Mouse (Mus musculus) gastrocnemius, postnatal 10 days (tissue): Measurements from ENCODE around the gene Sh3bp2. TPM values are rescaled to one million over a fixed set of nuclear protein-coding genes. Genes with fewer than 3 reads are reported as not detected.
"Not testable (repeated sequence)": the region's sequence is repeated elsewhere in the genome, so short reads cannot be mapped to it uniquely, and the experiment has no call there.

Experiments used
- DNase-seq: peaks from one replicate; pipeline ENCODE4 v3.0.0; 2021; ENCODE audit warnings: mixed read lengths
- total RNA-seq, 2 experiments: library from RNA; stranded (reverse); gene quantifications; 2 replicates each; pipeline ENCODE4 v1.2.3; 2021

Sh3bp2 gene
- total RNA-seq, 2 experiments from 2014 or later = 3.3 to 6.2 TPM

DNA sequence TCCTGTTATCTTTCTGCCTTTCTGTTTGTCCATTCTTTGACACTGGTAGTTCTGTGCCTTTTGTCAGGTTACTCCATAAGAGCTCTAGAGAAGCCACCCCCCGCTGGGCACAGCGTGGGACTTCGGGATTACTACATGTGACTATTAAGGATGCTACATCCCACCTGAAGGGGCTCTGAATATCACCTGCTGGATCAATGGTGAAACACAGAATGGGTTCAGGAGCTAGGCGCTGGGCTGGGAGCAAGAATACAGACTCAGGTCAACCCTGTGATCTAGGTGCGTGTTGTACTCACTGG lies 788 bp downstream of the Sh3bp2 start:
- no peak for DNase-seq

DNA sequence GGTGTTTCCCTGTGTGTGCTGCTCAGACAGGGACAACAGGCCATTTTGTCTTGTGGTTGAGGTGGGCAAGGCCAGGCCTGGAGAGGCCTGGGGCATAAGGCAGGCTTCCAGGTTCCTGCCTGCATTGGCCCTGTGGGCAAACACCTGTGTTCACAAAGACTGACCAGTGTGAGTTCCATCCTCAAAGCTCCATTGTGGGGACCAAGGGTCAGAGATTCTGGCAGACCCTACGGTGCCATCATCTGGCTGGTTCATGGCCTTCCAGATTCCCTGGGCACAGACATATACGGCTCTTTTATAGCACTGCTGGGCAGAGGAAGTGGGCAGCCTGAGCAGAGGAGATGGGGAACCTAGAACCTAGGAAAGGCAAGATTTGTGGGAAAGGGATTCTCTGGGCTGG lies 1.7 kb downstream of the Sh3bp2 start:
- DNase-seq = no peak

DNA sequence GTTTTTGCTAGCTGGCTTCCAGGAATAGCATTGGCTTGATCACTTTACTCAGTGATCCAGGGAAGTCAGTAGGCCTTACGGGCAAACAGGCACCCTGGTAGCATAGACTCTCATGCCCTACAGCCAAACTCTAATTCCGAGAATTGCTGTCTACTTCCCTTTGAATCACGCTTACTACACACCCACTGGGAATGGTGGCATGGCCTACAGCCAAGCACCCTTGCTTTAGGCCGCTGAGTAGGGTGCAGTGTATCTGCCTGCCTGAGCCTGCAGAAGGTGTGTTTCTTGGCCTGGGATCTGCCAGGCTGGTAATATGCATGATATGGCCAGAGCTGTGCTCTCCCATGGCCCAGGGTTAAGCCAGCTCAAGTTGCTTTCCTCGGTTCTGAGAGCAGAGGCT lies 3.1 kb downstream of the Sh3bp2 start:
- DNase-seq = no peak

DNA sequence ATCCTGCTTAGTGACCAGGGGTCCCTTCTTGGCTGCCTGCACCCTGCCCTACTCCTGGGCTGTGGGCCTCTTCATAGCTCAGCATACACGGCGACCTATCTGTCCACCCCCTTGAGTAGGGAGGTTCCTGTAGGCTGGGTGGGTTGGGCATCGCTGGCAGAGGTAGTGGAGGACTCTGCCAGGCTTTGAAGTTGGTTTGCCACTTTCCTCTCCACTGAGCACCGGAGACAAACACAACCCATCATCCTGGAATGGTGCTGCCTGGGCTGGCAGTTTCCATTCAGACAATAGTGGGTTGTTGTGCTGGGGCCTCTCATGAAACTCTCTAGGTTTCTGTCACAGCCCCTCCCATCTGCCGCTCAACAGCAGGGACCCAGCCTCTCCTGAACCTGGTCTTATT lies 4.5 kb downstream of the Sh3bp2 start:
- DNase-seq = no peak

DNA sequence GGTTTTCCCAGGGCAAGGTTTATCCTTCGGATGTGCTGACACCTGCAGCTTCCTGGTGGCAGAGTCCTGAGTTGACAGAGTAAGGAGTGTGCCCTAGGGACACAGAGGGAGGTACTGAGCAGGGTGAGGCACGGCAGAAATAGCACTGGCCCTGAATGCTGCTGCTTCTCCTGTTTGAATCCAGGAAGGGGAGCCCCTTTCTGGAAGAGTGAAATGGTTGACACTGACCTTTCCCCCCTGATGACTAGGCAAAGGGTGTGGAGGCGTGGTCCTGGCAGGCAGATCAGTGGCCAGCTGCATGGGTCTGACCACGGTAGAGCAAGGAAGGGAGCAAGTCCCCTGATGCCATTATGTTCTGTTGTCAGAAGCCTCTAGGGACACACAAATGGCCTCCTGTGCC lies 5.0 kb downstream of the Sh3bp2 start:
- DNase-seq = no peak

DNA sequence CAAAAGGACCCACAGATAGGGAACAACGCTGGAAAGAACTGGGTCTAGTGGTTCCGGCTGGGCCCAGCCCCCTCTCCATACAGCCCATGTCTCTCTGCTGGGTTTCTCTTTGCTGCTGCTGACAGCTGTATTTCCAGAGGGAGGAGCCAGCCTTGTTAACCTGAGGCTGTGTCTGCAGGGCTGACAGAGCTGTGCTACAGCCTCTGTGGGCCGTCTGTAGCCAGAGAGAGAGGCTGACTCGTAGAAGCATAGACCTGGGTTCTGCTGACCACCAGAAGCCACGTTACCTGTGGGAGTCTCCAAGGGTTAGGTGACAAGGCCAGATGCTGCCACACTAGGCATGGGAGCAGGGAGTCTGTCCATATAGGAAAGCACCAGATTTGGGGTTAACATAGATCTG lies 7.4 kb downstream of the Sh3bp2 start:
- DNase-seq = no peak

DNA sequence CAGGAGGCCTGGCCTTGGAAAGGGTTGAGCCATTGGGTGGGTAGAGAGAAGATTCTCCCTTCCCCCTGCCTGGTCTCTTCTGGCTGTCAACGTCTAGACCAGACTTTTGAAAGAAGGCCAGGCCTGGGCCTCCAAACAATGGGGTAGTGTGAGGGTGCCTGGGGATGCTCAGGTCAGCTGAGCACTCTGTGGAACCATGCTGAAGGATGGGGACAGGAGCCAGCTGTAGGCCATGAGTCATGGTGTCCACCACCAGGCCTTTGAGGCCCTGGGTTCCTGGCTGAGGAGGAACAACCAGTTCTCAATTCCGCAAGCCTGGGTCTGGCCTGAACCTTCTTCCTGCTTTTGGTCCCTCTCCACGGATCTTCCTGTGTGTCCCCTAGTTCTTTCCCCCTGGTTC lies 8.2 kb downstream of the Sh3bp2 start:
- DNase-seq = no peak

DNA sequence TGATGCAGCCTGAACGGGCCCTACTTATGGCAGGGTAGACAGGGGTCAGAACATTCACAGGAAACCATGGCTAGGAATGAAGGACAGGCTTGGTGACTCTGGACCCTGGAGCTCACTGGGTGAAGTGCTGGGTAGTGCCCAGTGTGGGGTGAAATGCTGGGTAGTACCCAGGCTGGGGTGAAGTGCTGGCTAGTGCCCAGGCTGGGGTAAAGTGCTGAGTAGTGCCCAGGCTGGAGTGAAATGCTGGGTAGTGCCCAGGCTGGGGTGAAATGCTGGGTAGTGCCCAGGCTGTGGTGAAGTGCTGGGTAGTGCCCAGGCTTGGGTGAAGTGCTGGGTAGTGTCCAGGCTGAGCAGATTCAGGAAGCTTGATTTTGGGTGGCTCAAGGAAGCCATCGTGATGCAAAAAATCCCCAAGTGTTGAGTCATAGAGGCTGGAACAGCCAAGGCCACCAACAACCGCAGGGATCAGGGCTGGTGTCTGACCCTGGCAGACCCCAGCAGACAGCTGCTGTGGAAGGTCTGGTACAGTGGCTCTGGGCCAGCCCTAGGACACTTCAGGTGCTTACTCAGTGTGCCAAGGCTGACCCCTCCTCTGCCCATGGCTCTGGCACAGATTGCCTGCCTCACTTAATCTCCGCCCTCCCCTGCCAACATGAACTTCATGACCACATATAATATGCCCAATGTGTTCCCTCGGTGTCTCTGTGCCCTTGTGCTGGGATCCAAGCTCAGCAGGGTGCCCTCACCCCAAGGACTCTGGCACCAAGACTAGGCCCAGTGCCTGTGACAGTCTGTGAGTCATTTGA lies 9.3 kb downstream of the Sh3bp2 start:
- DNase-seq = no peak

DNA sequence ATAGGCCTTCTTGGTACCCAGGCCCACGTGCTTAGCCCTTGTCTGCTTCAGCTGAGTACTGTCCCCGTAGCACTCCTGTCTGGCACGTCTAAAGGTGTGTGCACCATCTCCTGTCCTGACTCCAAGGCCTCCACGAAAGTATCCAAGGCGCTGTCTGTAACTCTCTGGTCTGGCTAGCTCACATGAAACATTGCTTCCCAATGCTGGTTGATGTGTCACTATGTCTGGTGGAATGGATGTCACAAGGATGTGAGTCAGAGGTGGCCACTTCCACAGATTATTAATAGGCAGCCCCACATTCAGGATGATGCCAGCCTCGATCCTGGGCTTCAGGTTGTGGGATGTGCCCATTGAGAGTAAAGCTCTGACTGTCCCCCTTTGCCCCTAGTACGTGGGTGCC lies 10.2 kb downstream of the Sh3bp2 start:
- no peak for DNase-seq

DNA sequence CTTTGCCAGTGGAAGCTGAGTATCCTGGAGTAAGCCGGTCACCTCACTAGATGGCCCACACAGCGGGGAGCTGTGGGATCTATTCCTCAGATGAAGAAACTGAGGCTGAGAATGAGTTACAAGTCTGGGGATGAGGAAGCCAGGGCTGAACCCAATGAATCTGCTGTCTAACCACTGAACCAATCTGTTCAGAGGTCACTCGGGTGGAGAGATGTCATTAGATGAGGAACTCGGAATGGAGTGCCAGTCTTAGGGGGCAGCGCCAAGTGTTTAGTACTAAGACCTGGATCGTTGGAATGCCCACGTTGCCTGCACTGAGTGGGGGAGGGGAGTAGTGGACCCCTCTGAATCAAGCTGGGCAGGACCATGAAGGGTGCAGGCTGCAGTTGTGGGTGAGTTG lies 12.4 kb downstream of the Sh3bp2 start:
- DNase-seq = no peak

DNA sequence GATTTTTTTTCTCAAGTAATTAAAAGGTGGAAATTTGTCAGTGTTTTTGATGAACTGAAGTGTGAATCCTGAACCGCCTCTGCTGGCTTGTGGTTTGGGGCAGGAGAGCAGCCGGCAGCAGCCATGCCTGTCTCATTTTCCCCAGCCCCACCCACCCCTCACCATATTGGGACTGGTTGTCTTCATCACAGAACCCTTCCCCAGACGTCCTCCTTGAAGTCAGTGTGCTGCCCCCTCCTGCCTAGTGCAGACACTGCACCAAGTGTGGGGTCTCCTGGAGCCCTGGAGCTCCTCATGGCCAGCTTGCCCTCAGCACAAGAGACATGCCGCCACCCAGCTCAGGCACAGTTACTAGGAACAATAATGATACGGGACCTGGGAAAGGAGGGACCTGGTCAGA lies 12.9 kb downstream of the Sh3bp2 start:
- peak; percentile 28 for DNase-seq

DNA sequence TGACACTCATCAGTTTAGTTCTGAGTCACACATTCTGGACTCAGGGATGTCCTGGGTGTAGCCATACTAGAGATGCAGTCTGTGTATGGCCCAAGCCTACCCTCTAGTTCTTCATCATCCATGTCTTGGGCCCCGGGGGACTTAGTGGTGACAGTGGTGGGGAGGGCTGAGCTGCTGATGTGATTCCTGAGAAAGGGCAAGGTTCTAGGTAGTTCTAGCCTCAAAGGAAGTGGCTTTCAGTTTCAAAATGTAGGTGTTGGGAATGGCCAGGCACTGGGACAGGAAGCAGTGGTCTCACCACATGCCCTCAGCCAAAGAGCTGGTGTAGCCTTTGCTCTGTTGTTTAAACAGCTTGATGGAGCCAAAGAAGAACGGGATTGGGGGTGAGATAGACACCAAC lies 13.5 kb downstream of the Sh3bp2 start:
- DNase-seq = no peak

DNA sequence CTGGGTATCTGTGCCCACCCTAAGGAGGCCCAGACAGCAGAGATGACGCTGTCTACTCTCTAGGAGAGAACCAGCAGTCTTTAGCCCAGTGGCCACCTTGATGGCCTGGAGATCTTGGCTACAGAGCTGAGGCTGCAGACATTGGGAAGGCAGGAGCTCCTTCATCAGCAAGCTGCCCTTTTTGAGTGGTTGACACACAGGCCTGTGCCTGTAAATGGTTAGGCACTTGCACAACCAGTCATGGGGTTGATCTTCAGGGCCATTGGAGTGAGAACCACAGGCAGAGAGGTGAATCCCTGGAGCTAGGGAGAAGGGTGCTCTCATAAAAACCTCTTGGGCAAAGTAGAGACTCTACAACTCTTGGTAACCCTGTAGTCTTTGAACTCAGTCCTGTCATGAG lies 16.5 kb downstream of the Sh3bp2 start:
- DNase-seq = no peak

DNA sequence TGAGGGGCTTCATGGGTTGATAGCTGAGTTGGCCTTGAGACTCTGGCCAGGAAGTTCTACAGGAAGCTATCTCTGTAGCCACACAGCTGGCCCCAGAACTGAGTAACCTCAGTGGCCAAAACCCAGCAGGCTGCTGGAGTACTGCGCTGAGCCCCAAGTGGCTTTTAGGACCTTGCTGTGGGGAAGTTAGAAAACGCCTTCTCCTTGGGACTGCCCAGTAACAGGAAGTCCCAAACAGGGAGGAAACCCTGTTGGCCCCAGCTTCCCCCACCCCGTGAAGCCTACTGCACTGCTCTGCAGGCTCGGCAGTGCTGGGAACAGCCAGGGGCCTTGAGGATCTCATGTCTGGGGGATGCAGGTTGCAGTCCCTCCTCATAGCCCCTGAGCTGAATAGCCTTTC lies 17.5 kb downstream of the Sh3bp2 start:
- no peak for DNase-seq

DNA sequence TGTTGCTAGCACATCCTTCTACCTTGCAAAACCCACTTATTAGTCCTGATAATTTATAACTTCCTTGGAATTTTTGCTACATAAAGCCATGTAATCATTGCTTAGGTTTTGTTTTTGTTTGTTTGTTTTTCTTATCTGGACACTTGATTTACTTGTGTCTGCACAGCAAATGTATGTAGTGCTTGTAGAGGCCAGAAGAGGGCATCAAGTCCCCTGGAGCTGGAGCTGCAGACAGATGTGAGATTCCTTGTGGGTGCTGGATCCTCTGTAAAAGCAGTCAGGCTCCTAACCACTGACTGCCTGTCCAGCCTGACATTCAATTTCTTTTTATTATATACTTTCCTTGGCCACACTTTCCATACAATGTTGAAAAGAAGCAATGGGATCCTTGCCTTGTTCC lies 21.8 kb downstream of the Sh3bp2 start:
- DNase-seq = no peak

DNA sequence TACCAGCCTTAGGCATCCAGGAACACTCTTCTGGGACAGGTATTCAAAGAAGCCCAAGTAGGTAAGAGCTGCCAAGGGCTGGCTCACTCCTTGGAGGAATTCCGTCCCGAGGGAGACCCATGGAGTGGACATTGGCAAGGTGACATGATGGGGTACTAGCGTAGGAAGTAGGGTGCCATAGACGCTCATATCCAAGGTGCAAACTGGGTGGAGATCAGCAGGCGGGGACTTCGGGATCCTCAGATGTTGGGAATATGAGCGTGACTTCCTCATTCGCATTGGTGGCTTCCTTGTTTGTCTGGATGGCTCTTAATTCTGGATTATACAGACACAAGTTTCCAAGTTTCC lies 23.5 kb downstream of the Sh3bp2 start:
- no peak for DNase-seq

DNA sequence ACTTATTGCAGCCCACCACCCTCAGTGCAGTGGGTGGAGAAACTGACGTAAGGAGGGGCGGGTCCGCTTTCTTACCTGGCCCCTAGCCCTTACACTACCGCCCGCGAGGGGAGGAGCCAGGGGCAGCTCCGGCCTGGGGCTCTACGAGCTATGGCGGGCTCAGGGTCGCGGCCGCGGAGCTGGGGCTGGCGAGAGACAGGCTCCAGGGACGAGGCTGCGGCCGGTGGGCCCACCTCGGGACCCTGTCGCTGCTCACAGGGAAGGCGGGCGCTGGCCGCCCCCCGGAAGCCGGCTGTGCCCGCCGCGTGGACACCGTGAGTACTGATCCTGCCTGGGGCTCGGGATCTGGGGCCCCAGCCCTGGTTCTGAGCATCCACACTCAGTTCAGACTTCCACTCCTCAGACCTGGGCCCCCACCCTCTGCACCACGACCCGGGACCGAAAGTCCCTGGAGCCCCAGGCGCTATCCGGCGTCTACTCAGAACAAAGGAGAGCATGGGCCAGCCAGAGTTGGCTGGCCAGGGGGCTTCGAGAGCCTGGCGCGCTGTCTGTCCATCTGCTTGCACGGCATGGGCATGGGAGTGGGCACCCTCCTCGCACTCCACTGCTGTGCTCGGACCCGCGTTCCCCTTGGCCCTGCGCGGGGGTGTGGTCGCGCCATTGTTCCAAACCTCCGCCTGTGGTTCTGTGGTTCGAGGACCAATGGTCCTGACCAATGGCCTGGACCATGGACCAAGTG lies 24.0 kb downstream of the Sh3bp2 start:
- peak; percentile 48 for DNase-seq

DNA sequence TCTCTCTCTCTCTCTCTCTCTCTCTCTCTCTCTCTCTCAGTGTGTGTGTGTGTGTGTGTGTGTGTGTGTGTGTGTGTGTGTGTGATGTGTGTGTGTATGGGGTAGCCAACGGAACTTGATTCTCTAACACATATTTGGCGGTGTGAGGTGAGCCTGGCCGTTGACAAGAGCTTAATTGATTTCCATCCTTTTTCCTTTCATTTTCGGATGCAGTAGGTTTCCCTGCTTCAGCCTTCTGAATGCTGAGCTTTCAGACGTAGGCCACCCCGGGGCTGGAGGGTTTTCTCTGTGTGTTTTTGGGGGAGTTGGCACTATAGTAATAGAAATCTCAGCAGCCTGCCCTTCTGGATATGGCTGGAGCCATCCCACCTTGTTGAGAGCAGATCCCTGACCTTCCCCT lies 24.6 kb downstream of the Sh3bp2 start:
- no peak for DNase-seq

DNA sequence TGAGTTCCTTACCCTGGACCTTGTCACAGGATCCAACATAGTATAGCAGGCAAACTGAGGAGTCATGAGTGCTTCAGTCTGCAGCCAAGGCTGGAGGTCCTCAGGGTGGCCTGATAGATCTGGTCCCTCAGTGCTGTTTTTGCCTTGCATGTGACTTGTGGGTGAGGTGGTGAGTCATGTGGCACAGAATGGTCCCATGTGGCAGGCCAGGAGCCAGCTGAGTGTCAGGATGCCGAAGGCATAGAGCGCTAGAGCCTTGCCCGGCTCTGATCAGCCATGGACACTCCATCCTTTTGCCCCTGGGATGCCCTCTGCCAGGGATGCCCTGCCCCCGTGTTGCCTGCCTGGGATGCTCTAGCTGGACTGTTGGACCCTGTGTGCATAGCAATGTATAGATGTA lies 26.2 kb downstream of the Sh3bp2 start:
- DNase-seq = no peak

DNA sequence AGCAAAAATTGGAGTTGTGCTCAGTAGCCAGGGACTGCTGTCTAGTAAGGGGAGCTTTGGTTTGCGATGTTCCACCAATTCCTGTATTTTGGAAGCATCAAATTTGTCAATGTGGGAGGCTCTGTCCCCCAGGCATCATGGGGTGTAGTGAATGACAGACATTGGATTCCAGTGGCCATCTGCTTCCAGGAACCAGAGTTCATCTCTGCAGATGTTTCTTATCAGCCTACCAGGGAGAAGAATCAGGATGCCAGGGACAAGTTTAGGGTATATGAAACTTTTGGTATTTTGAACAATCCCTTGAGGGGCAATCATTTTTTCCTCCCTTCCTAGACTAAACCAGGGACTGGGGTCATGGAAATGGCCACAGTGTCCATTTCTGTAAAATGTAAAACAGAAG lies 38.2 kb downstream of the Sh3bp2 start:
- no peak for DNase-seq

DNA sequence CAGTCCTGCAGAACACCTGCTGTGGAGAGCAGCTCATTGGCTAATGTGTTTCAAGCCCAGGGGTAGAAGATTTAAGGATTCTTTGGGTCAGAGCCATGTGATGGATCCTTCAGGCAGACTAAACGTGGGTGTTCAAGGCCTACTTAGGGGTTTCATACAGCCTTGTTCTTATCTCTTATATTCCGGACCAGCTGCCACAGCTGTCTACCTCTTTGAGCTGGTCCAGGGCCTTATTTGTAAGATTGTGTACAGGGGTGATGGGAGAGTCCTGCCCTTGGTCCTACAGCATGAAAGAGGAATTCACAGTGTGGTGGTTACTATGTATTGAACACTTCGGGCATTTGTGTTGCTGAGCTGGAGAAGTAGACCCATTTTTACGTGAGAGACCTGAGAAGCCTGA lies 38.7 kb downstream of the Sh3bp2 start:
- no peak for DNase-seq

DNA sequence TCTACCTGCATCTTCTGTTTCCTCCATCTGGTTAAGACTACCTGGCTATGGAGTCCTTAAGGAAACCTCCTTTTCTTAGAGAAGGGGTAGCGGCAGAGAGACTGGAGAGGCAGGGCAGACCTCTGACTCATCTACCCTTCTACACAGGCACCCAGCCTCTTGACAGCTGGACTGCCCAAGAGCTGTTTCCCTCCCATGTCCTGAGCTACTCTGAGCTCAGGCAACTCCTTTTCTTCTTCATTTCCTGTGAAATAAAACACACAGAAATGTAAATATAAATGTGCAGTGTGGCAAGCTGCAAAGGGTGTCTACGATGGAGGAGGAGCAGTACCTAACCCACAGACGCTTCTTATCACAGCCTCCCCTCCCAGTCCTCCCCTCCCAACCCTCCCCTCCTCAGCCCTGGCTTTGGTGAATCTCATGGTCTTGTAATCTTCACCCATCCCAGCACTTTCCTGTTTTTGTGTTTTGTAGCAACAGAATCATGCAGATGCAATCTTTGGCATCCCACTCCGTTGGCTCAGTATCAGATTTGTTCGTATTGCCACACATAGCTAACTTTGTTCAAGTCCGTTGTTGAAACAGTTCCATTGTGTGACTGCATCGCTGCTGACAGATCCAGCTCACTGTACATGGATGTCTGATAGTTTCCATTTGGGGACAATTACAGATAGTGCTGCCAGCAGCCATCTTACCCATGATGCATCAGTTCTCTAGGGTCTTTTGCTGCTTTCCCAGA lies 40.1 kb downstream of the Sh3bp2 start:
- peak; percentile 57 for DNase-seq

DNA sequence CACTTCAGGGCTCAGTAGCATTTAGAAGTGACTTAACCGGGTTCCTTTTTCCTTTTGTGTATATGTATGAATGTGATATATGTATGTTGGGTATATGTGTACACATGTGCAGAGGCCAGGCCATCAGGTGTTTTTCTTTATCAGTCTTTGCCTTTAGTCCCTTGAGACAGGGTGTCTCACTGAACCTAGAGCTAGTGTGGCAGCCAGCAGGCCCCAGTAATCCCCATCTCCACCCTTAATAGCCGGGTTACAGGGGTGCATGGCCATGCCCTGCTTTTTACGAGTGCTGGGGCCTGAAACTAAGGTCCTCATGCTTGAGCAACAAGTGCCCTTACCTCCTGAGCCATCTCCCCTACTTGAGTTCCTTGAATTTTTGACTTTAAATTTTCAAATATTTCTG lies 45.9 kb downstream of the Sh3bp2 start:
- no peak for DNase-seq

DNA sequence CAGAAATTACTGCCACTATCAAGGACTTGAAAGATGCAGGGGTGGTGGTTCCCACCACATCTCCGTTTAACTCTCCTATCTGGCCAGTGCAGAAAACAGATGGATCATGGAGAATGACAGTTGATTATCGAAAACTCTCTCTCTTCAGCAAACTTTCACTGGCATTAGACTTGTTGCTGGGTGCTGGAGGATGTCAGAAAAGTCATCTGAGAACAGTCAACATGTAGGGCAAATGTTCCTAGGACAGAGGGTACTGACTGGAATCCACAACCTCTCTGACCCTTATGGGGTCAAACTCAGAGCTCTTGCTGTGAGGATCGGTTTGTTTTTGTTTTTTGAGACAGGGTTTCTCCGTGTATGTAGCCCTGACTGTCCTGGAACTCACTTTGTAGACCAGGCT lies 46.9 kb downstream of the Sh3bp2 start:
- DNase-seq = not testable (repeated sequence)
